In the genomic region with DNA sequence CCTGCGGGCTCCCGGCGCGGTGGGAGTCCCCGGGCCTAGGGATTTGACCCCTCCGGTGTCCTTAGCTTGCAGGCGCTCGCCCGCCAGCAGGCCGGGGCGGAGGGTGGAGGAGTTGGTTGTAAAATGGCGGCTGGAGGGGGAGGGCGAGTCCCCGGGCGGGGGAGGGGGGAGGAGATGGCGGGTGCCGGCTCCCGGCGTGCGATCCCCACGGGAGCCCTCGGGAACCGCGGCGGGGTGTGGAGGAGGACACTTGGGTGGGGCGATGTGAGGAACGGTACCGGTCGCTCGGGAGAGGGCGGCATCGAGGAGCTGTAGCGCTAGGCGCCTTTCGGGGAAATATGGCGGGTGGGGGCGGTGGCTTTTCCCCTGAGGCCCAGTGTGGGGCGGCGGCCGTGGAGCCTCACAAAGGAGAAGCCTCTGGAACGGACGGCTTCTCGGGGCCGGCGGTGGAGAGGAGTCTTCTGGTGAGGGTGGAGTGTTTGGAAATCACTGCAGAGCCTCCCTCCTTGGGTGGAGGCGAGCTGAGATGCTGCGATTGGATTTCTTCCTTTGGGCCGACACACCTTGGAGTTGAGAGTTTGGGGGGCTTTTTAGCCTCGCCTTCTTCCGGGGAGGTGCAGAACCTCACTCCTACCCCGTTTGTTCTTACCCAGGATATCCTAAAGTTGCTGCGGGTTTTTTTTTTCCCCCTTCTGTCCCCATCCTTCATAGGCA, we compare ENCODE assay signal across 8 mouse cellular contexts. TPM values are rescaled to one million over a fixed set of nuclear protein-coding genes. Genes with fewer than 3 reads are reported as not detected.
DNase-seq lines count a peak whose midpoint lies in the region; ATAC-seq and TF ChIP-seq lines count a peak whose summit lies in the region.

No protein-coding gene starts in this region.

- WGBS in heart, embryonic 11.5 days (ENCODE audit: insufficient replicate concordance) = under 1% methylated on average over 51 of the region's 52 CpGs
- WGBS in lung, embryonic 14.5 days = under 1% methylated on average over 48 of the region's 52 CpGs

- peak overlapping the region; percentile 88 for H3K4me2 ChIP-seq in heart, embryonic 11.5 days
- peak overlapping the region; percentile 86 for H3K4me2 ChIP-seq in lung, embryonic 14.5 days

- no peaks in the 10 kb centered on the region for H3K9me3 ChIP-seq in heart, embryonic 11.5 days (replicated peaks; ENCODE audit: control insufficient read depth, low read length)
- H3K9me3 ChIP-seq in lung, embryonic 14.5 days (ENCODE audit: low read depth, low read length) = no peaks in the 10 kb centered on the region

- peak overlapping the region; percentile 100 for H3K9ac ChIP-seq in heart, embryonic 11.5 days (ENCODE audit: low read depth, low read length)
- H3K9ac ChIP-seq in lung, embryonic 14.5 days = peak overlapping the region; percentile 100

- H3K4me1 ChIP-seq in heart, embryonic 11.5 days (ENCODE audit: control insufficient read depth, insufficient read depth, low read length) = peaks cover 21% of the 10 kb centered on the region
- H3K4me1 ChIP-seq in lung, embryonic 14.5 days (ENCODE audit: insufficient read depth) = peaks cover 20% of the 10 kb centered on the region

- peak overlapping the region; percentile 95 for H3K4me3 ChIP-seq in heart, embryonic 11.5 days (ENCODE audit: low read depth, low read length)
- peak overlapping the region; percentile 98 for H3K4me3 ChIP-seq in lung, embryonic 14.5 days (ENCODE audit: low read depth, low read length)

- H3K27ac ChIP-seq in heart, embryonic 11.5 days (ENCODE audit: low read depth, low read length) = peak overlapping the region; percentile 98
- peak overlapping the region; percentile 97 for H3K27ac ChIP-seq in lung, embryonic 14.5 days (ENCODE audit: low read depth)

- ATAC-seq in erythroblast, adult 5-6 weeks (replicated peaks; ENCODE audit: low FRiP score, poor library complexity, severe bottlenecking) = peak; percentile 68
- peak; percentile 72 for ATAC-seq in heart, embryonic 11.5 days (replicated peaks; ENCODE audit: insufficient number of reproducible peaks, low FRiP score, low TSS enrichment)
- ATAC-seq in lung, embryonic 14.5 days (ENCODE audit: insufficient read depth) = peak; percentile 68
- peak; percentile 14; the same call in 1 of the 2 replicates for ATAC-seq in neutrophil, adult 5-6 weeks (ENCODE audit: extremely low read depth, insufficient number of reproducible peaks, low FRiP score, poor library complexity, severe bottlenecking)

- no peaks in the 10 kb centered on the region for H3K27me3 ChIP-seq in heart, embryonic 11.5 days (ENCODE audit: control insufficient read depth, insufficient read depth, low read length)
- H3K27me3 ChIP-seq in lung, embryonic 14.5 days (ENCODE audit: insufficient read depth, low read length) = no peaks in the 10 kb centered on the region

- DNase-seq in CD4-positive, CD25-positive, alpha-beta regulatory T cell, adult 2 months (ENCODE audit: low read depth, low spot score) = peak; percentile 77
- peak; percentile 58 for DNase-seq in adrenal gland, adult 8-10 months
- DNase-seq in kidney, postnatal 36 days = peak; percentile 59 to 83
- DNase-seq in lung, embryonic 14.5 days = peak; percentile 65
- peak; percentile 83 for DNase-seq in thymus, postnatal 25 days

- 0 out of 2 replicates have a peak, but pooled peaks cover 3% of the 10 kb centered on the region for H3K36me3 ChIP-seq in heart, embryonic 11.5 days (ENCODE audit: control insufficient read depth, insufficient read depth, low read length)
- H3K36me3 ChIP-seq in lung, embryonic 14.5 days (ENCODE audit: insufficient read depth) = peaks cover 18% of the 10 kb centered on the region

- no peak for TF ChIP-seq CTCF in lung, embryonic 14.5 days (IDR thresholded peaks at IDR 0.05; ENCODE audit: low read depth)

RNA-seq across cellular contexts. Expression of gene Ywhae, which starts 0.7 kb away (rescaled TPM):
- total RNA-seq in adrenal gland, adult 8-10 months (2022) = 100 to 1,000 TPM; 600 to 760 (median 717) TPM
- total RNA-seq in erythroblast, adult 5-6 weeks (2015; ENCODE audit: low replicate concordance) = 119 and 129 TPM in 2 replicates
- 56.7 and 60.2 TPM in 2 replicates for total RNA-seq in erythroblast, adult 5-6 weeks (2017; ENCODE audit: low replicate concordance)
- 893 and 924 TPM in 2 replicates for polyA plus RNA-seq in heart, embryonic 11.5 days (2014; fragmentation: Nextera tagmentation; extraction: Ambion mirVana)
- 1,066 and 1,071 TPM in 2 replicates for polyA plus RNA-seq in lung, embryonic 14.5 days (2014; fragmentation: Nextera tagmentation; extraction: Ambion mirVana)
- total RNA-seq in neutrophil, adult 5-6 weeks (2017) = 141 and 162 TPM in 2 replicates

RNA-seq across cellular contexts. Expression of gene Crk, which starts 54.3 kb away (rescaled TPM):
- total RNA-seq in adrenal gland, adult 8-10 months (2022) = 100 to 1,000 TPM; 115 to 125 (median 117) TPM
- 10.2 and 16.1 TPM in 2 replicates for total RNA-seq in erythroblast, adult 5-6 weeks (2015; ENCODE audit: low replicate concordance)
- total RNA-seq in erythroblast, adult 5-6 weeks (2017; ENCODE audit: low replicate concordance) = 11.8 and 26.3 TPM in 2 replicates
- 90.3 and 97.4 TPM in 2 replicates for polyA plus RNA-seq in heart, embryonic 11.5 days (2014; fragmentation: Nextera tagmentation; extraction: Ambion mirVana)
- 109 and 116 TPM in 2 replicates for polyA plus RNA-seq in lung, embryonic 14.5 days (2014; fragmentation: Nextera tagmentation; extraction: Ambion mirVana)
- total RNA-seq in neutrophil, adult 5-6 weeks (2017) = 80.4 and 102 TPM in 2 replicates

Comparison
In these comparisons a context has a peak if more than half of its experiments do, and no peak if none do; other contexts are left out.
1. Peak in every context shown above with its lines: DNase-seq, ATAC-seq, H3K4me3 ChIP-seq and H3K27ac ChIP-seq.
2. ATAC-seq: peak in every context shown above with its lines; median percentile 72 in heart, embryonic 11.5 days; 68 in erythroblast, adult 5-6 weeks; 68 in lung, embryonic 14.5 days; 14 in neutrophil, adult 5-6 weeks.